Mouse (Mus musculus): ENCODE results near the gene Oxtr.

GRCm38 (mm10) chr6:112492656-112493055 lies 2.9 kb upstream of the Oxtr start:
- TF ChIP-seq CTCF (IDR thresholded peaks at IDR 0.05; ENCODE audit: control insufficient read depth, insufficient read depth, low read length) (no peak), POLR2A (IDR thresholded peaks at IDR 0.05; ENCODE audit: borderline replicate concordance, control insufficient read depth, low read depth, low read length) (no peak)
